Mouse (Mus musculus): ENCODE measurements around the gene Cntn2.
"Not testable (repeated sequence)": the region's sequence is repeated elsewhere in the genome, so short reads cannot be mapped to it uniquely, and the experiment has no call there.

Gene Cntn2

DNA sequence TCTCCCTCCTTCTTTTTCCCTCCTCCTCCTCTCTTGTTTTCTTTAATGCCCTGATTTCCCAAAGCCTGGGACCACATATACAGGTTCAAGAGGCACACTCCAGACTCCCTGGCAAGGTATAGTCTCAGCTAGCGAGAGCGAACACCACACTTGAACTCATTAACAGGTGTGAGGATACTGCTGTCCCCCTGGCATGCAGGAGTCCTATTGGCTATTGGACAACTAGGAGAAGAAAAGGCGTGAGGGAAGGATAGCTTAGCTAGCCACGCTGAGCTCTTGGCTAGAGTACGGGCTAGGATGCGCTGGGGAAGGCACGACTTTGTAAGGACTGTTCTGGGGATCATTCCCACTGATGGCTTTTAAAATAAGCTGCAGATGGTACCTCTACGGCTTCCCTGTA is 30.9 kb downstream of the Cntn2 start:
- 0 out of 2 replicates have a peak, but pooled peaks have one; percentile 14 for ATAC-seq (ENCODE audit: low TSS enrichment)

DNA sequence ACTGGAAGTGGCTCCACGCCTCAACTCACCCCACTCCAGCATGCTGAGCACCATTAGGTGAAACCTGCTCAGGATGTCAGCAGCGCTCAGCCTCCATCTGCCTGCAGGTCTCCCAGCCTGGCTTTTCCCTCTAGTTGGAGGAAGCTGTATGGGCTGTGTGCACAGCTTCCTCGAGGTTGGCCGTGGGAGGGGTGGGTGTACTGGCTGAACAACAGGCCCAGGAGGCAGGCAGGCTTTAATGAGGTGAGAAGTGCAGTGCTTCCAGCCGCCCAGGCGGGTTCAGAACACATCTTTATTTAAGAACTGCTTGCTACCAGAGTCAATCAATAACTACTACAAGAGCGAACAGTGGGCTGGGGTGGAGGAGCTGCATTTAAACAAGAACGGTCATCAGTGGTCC is 31.5 kb downstream of the Cntn2 start:
- ATAC-seq (ENCODE audit: low TSS enrichment) = peak; percentile 35

DNA sequence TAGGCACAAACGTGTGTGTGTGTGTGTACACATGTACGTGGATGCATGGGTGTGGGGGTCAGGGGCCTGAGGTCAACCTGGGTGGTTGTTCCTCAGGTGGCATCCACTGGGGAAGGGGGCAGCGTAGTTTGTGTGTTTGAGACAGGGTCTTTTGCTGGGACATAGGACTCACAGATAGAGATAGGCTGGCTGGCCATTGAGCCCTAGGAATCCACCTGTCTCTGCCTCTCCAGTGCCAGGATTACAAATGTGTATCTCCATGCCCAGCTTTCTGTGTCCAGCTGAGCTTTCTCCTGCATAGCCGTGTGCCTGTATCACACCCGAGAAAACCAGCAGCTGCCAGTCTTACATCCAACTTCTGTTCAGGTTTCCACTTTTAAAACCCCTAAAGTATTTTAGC is 33.3 kb downstream of the Cntn2 start:
- ATAC-seq (ENCODE audit: low TSS enrichment) = no peak

DNA sequence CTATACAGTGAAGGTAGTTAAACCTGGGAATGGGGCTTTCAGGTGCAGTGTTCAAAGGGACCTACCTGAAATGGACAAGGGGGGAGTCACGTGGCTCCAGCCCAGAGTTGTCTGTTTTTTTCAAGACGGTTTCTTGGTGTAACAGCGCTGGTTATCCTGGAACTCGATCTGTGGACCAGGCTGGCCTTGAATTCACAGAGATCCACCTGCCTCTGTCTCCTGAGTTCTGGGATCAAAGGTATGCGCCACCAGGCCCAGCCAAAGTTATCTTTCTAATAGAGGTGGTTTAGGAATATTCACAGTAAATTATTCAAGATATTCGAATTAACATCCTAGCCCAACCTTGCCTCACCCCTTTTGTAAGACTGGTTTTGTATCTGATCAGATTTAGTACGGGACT is 36.4 kb downstream of the Cntn2 start:
- no peak for ATAC-seq (ENCODE audit: low TSS enrichment)

DNA sequence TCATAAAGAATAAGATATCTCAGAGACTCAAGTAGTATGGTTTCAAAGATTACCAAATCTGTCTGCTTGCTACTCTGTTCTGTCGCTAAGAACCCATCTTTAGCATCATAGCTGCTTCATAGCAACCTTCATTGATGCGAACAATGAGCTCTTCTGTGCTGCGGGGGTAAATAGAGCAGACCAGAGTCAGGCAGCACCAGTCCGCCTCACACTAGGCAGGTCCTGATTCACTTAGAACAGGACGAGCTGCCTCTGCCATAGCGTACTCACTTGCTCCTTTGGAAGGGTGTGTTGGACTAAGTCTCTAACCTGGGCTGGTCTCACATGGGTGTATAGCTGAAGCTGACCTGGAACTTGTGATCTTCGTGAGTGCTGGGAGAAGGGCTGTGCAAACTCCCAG is 37.0 kb downstream of the Cntn2 start, which contains the start of gene Tmem81:
Tmem81 (plus strand) TSS at position 173 of the 400 bp plus-strand sequence.
- ATAC-seq (ENCODE audit: low TSS enrichment) = peak; percentile 60

DNA sequence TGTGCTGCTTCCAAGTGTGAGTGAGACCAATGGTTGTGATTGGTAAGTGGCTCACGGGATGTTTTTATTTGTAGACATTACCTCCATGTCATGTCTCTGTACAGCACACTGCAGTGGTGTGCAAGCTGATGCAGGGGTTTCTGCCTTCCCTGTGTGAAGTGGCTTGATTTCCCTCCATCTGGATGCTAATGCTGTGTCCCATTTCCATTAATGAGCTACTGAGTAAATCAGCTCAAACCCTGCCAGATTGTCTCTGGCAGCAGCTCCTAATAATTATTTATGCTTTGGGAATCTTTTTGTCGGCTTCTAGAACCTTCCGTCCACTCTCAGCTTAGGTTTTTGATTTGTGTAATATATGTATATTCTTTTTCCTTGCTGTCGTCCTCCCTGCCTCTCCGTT is 37.9 kb downstream of the Cntn2 start:
- no peak for ATAC-seq (ENCODE audit: low TSS enrichment)

DNA sequence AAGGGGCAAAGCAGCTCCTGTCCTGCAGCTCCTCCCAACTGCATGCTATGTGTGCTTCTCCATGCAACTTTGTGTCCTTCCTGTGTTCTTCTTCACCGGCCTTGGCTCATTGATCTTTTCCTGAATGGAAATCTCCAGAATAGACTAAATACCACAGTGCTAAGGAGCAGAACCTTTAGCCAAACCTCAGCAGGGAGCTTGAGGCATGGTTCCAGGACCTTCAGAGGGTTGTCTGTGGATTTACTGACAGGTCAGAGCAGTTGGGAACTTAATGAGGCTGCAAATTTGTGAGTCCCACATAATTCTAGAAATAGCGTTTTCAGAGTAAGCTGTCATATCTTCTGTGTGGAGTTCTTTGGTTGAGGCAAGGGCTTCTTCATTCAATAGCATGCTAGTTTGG is 42.5 kb downstream of the Cntn2 start:
- ATAC-seq (ENCODE audit: low TSS enrichment) = no peak

DNA sequence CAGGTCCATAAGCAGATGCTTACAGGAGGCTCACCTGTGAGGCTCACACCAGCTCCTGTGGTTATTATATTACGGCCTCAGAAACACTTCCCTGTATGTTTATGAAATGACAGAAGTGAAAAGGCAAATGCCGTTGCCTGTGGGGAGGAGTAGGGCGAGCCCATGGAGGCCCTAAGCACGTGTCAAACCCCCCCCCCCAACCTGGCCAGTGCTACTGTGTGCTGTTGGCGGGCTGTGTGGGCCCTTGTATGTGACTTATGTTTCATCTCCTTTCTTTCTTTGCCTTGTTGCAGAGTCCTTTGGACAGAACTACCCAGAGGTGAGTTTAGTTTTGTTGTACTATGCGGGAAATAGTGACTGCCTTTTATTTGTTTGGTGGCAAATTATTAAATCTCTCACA is 59.3 kb downstream of the Cntn2 start:
- no peak for ATAC-seq (ENCODE audit: low TSS enrichment)

DNA sequence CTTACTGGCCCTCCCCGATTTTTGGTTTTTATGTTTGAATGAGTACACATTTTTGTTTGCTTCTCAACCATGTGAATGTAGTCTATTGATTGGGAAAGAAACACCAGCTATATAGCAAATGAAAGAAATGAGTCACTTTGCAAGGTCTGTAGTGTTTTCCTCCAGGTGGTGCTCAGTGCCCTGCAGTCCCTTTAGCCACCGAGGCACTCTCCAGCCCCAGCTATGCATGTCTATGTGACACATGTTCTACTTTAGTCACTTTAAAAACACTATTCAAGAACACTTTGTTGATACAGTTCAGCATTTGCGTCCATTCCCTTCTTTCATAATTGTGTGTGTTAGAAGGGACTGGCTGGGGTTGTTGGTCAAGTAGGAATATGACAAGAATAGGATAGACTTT is 59.8 kb downstream of the Cntn2 start:
- no peak for ATAC-seq (ENCODE audit: low TSS enrichment)

DNA sequence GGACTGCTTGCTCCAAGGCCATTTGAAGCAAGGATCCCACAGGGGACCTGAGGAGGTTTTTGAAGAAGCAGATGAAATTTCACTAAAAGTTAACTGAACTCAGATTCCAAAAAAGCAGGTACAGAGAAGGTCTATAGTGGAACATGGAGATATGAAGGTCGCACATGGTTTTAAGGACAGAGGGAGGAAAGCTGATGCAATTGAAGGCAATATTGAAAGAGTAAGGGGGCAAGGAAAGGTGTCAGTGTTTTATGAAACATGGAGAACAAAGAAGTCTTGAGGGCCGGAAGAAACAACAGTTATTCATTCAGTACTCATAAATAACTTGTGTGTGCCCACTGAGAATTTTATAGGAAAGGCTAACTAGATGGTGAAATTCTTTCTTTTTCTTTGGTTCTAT is 61.4 kb downstream of the Cntn2 start:
- ATAC-seq (ENCODE audit: low TSS enrichment) = no peak

DNA sequence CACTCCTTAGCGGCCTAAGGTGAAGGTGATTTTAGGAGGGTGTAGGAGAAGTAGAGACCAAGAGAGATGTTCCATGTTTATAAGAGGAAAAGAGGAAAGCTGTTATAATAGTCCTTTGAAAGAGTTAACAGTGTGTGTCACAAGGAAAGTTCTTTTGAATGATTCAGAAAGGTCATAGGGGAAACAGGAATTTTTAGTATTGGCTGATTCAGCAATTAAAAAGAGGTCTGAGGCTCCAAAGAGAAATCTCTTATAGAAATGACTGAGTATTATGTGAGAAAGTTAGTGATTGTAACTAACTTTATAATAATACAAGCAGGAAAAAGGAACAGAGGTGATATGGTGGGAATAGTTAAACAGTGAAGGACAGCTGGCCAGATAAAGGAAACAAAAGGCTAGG is 63.6 kb downstream of the Cntn2 start:
- ATAC-seq (ENCODE audit: low TSS enrichment) = no peak

DNA sequence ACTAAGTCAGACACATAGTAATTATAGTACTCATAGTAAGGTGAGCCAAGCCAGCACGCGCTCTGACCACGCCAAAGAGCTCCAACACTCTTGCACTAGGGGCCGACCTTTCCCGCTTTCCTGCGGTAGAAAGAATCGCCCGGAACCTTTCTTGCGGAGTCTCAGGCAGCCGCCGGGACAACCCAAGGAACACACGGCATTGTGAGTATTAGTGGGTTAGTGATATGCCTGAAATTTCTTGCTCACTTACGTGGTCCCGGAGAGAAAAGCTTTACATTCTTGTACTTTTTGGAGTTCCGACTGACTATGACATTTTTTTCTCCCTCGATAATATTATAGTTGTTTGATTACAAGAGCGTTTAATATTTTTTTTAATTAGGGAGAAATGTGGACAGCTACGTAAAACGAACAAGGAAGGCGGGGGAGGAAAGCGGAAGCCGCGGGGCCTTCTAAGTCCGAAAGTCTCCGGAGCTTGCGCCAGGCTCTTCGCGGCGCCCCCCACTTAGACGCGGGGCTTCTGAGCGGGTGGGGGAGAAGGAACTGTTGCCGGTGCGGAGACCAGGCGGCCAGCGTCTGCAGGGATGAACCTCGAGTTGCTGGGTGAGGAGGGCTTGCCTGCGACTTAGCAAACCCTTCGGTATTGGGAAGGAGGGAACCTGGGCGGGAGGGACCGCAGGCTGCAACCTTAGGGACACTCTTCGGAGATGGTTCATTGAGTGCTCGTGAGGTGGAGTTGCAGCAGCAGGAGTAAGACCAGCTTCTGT is 65.9 kb downstream of the Cntn2 start, which contains the start of gene Rbbp5:
Rbbp5 (plus strand) TSS at position 438 of the 764 bp plus-strand sequence.
- ATAC-seq (ENCODE audit: low TSS enrichment) = peak; percentile 88

DNA sequence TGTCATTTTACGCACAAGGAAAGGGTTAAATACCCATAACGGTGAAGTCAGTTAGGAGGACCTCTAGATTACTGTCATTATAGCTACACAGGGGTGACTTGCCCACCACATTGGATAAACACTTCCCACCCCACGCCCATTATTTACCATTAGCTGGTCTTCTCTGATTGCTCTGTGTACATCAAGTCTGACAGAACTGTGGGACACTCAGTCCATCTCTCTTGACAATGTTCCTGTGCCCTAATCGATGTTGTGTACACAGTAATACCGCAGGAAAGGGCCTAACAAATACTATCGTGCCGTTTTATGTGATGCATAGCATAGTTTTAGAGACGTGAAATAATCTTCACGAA is 66.5 kb downstream of the Cntn2 start:
- ATAC-seq (ENCODE audit: low TSS enrichment) = peak; percentile 15; the same call in 1 of the 2 replicates

DNA sequence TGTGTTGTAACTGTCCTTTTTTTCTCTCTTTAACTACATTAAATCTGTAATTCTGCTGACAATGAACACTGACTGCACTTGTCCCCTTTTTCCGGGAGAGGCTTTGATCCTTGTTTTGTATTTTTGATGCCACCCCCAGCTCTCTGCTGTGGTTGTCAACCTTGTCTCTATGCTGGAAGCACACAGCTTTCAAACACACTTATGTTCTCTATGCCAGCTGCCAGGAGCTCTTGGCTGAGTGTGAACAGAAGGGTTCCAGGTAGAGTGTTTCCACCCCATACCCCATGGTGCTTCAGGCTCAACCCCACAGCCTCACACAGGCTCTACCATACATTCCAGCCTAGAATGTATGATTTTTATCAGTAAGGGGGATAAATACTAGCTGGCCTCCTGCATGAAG is 68.6 kb downstream of the Cntn2 start:
- ATAC-seq (ENCODE audit: low TSS enrichment) = no peak

DNA sequence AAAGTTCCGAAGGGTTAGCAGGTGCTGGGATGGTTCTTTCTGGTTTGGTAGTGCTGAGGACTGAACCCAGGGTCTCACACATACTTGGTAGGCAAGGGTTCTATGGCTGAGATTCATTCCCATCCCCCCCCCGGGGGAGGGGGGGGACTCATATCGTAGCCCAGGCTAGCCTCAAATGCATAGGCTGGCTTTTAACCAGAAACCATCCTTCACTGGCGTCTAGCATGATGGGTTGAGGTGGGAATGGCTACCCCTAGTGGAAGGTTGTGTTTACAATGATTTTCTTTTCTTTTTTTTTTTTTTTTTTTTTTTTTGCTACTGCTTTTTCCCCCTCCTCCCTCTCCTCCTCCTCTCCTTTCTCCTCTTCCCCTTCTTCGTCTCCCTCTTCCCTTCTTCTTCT is 70.5 kb downstream of the Cntn2 start:
- no peak for ATAC-seq (ENCODE audit: low TSS enrichment)

DNA sequence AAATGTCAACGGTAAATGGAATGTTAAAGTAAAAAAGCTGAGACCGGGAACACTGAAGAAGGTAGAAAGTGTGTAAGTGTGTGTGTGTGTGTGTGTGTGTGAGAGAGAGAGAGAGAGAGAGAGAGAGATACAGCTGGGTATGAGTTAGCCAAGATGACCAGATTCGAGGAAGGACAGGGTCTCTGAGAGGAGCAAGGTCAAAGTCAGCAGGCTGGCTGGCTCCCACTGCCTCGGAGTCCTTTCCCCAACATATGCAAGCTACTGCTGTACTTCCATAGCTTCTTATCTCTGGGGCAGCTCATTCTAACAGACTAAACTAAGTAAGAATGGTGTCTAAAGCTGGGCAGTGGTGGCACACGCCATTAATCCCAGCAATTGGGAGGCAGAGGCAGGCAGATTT is 71.6 kb downstream of the Cntn2 start:
- no peak for ATAC-seq (ENCODE audit: low TSS enrichment)

DNA sequence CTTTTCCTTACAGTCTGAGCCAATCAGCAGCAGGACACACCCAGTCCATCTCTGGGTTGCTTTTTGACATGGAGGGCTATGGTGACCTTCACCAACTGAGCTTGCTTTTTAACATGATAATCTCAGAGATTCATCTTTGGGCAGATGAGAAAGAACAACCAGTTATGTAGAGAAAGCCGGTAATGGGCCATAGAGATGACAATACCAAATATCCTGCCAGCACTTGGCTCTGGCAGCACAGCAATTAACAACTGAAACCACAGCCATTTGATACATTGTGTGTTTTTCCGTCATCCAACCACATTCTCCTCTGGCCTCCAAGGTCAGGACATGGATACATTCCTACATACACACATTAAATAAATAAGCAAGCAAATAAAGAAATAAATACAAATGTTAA is 72.0 kb downstream of the Cntn2 start:
- no peak for ATAC-seq (ENCODE audit: low TSS enrichment)

DNA sequence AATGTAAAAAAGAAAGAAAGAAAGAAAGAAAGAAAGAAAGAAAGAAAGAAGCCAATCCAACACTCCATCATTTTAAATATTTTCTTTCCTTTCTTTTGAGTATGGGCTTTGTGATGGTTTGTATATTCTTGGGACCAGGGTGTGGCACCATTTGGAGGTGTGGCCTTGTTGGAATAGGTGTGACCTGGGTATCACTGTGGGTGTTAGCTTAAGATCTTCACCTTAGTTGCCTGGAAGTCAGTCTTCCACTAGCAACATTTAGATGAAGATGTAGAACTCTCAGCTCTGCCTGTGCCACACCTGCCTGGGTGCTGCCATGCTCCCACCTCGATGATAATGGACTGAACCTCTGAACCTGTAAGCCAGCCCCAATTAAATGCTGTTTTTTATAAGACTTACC is 73.0 kb downstream of the Cntn2 start:
- ATAC-seq (ENCODE audit: low TSS enrichment) = not testable (repeated sequence)

DNA sequence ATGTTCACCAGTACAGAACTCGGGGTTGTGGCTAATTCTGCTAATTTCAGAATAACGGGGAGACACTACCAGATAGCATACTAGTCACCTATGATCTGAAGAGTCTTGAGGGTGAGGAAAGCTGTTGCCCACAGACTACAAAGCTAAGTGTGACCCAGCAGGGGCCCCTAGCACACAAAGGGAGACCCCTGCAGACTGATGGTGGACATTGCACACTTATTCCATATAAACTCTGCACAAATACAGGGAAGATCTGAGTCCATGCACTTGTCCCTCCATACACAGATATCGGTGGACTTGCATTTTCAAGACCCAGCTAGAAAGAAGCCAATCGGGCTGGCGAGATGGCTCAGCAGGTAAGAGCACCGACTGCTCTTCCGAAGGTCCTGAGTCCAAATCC is 73.5 kb downstream of the Cntn2 start:
- no peak for ATAC-seq (ENCODE audit: low TSS enrichment)

DNA sequence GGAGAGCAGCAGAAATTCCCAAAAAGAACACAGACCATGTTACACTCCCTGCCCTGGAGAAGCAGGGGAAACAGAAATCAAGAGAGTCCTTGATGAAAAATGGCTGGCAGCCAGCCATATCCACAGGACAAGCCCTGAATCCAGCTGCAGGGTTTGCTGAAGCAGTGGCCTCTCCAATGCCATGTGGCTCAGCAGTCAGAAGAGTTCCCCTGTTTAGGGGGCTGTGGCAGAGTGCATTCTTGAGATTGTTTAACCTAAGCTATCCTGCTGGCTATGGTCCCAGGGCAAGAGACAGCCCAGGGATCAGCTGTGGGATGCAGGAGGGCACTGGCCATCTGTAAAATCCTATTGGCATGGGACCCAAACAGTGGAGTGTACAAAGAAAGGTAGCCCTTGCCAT is 74.1 kb downstream of the Cntn2 start:
- ATAC-seq (ENCODE audit: low TSS enrichment) = no peak

DNA sequence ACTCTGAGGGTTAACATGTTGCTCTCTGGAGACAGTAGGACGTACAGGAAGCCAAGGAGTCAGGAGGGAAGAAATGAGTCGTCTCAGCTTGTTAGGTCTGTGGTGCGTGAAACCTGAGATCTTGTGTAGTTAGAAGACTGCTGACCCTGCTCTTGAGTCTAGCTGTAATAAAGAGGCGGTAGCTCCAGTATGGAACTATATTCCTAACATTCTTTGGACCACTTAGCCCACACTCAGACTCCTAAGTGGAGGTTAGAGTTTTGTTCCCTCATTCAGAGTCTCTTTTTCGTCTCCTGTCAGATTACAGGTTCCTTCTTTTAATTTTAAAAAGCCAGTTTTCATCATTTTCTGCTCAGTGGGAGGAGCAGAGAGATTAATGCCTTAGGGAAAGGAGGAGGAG is 78.4 kb downstream of the Cntn2 start:
- no peak for ATAC-seq (ENCODE audit: low TSS enrichment)
